Mouse (Mus musculus): ENCODE measurements around the gene Tomm20. TPM values are rescaled to one million over a fixed set of nuclear protein-coding genes. Genes with fewer than 3 reads are reported as not detected.

Gene Tomm20
- polyA plus RNA-seq, 1 experiment: 2,572 TPM

- no peak for TF ChIP-seq GATA1 (IDR thresholded peaks at IDR 0.05; ENCODE audit: low read length)
Observed at GRCm38 (mm10) chr8:126913241-126914106, 32.2 kb downstream of the Tomm20 start.

- no peak for TF ChIP-seq GATA1 (IDR thresholded peaks at IDR 0.05; ENCODE audit: low read length)
Observed at GRCm38 (mm10) chr8:126909371-126909802, 36.3 kb downstream of the Tomm20 start.

- TF ChIP-seq GATA1 (IDR thresholded peaks at IDR 0.05; ENCODE audit: low read length): no peak
Observed at GRCm38 (mm10) chr8:126908805-126909204, 36.8 kb downstream of the Tomm20 start.

GRCm38 (mm10) chr8:126907968-126908367, 37.7 kb downstream of the Tomm20 start:
- TF ChIP-seq GATA1 (IDR thresholded peaks at IDR 0.05; ENCODE audit: low read length): no peak

GRCm38 (mm10) chr8:126907374-126907773, 38.3 kb downstream of the Tomm20 start:
- TF ChIP-seq GATA1 (IDR thresholded peaks at IDR 0.05; ENCODE audit: low read length): no peak

GRCm38 (mm10) chr8:126905387-126905786, 40.3 kb downstream of the Tomm20 start:
- no peak for TF ChIP-seq GATA1 (IDR thresholded peaks at IDR 0.05; ENCODE audit: low read length)

GRCm38 (mm10) chr8:126903927-126904326, 41.7 kb downstream of the Tomm20 start:
- TF ChIP-seq GATA1 (IDR thresholded peaks at IDR 0.05; ENCODE audit: low read length): no peak

GRCm38 (mm10) chr8:126903224-126903895, 42.3 kb downstream of the Tomm20 start:
- no peak for TF ChIP-seq GATA1 (IDR thresholded peaks at IDR 0.05; ENCODE audit: low read length)

- no peak for TF ChIP-seq GATA1 (IDR thresholded peaks at IDR 0.05; ENCODE audit: low read length)
Observed at GRCm38 (mm10) chr8:126901612-126902011, 44.0 kb downstream of the Tomm20 start.

GRCm38 (mm10) chr8:126901049-126901448, 44.6 kb downstream of the Tomm20 start:
- TF ChIP-seq GATA1 (IDR thresholded peaks at IDR 0.05; ENCODE audit: low read length): no peak

- TF ChIP-seq GATA1 (IDR thresholded peaks at IDR 0.05; ENCODE audit: low read length): no peak
Observed at GRCm38 (mm10) chr8:126895133-126895532, 50.5 kb downstream of the Tomm20 start.

- TF ChIP-seq GATA1 (IDR thresholded peaks at IDR 0.05; ENCODE audit: low read length): no peak
Observed at GRCm38 (mm10) chr8:126887639-126888006, 58.0 kb downstream of the Tomm20 start.

- no peak for TF ChIP-seq GATA1 (IDR thresholded peaks at IDR 0.05; ENCODE audit: low read length)
Observed at GRCm38 (mm10) chr8:126886741-126887638, 58.7 kb downstream of the Tomm20 start.

GRCm38 (mm10) chr8:126885554-126886485, 59.8 kb downstream of the Tomm20 start:
- no peak for TF ChIP-seq GATA1 (IDR thresholded peaks at IDR 0.05; ENCODE audit: low read length)

All from G1E-ER4 (cell line).